Mouse (Mus musculus): ENCODE results near the gene Il17rd. TPM values are rescaled to one million over a fixed set of nuclear protein-coding genes. Genes with fewer than 3 reads are reported as not detected.

Gene Il17rd
- polyA plus RNA-seq, 1 experiment from 2014 or later: 1.9 TPM

DNA sequence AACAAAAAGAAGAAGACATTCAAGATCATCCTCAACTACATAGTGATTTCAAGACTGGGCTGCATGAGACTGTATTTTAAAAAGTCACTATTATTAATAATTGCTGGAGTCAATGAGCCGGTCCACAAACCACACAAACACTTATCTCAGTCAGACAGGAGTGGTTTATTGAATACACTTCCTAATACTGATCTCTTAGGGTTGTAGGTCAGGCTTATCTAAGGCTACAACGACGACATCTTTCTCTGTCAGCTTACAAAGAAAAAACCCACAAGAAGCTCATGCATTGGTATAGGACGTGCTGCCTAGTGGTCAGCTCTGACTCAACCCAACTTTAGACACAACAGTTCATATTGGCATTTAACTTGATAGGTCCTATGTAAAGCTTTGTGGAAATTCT, 14.1 kb upstream of the Il17rd start:
- no peak overlapping the region for H3K4me2 ChIP-seq
- WGBS: 82% methylated on average over 4 of the region's 4 CpGs
- H3K4me3 ChIP-seq: no peak overlapping the region
- H3K27me3 ChIP-seq: no peaks in the 10 kb centered on the region
- no peak for ATAC-seq
- no peaks in the 10 kb centered on the region for H3K36me3 ChIP-seq (ENCODE audit: poor library complexity, severe bottlenecking)
- no peaks in the 10 kb centered on the region for H3K4me1 ChIP-seq
- H3K27ac ChIP-seq: no peak overlapping the region
- H3K9me3 ChIP-seq (replicated peaks): no peaks in the 10 kb centered on the region
- no peak overlapping the region for H3K9ac ChIP-seq

DNA sequence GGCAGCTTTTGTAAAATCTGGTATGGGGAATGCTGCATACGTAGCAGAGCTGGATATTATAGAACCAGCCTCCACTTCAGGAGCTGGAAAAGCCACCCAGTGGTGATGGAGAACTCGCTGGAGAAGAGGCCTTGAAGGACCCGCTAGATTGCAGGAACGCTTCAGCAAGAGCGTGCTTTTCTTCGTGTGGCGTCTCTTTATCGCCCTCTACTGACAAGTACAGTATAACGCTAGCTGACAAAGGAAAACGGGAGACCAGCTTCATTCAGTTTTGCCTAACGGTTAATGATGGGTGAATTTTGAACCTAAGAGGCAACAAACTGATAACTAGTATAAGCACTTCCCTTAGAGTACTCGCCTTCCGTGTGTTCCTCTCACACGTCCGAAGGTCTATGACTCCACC, 9.0 kb upstream of the Il17rd start:
- Histone ChIP-seq H3K27me3 (no peaks in the 10 kb centered on the region), H3K4me2 (no peak overlapping the region), H3K9ac (no peak overlapping the region), H3K36me3 (ENCODE audit: poor library complexity, severe bottlenecking) (no peaks in the 10 kb centered on the region), H3K4me3 (no peak overlapping the region), H3K4me1 (no peaks in the 10 kb centered on the region), H3K9me3 (replicated peaks) (no peaks in the 10 kb centered on the region), H3K27ac (no peak overlapping the region)
- 3% methylated on average over 15 of the region's 15 CpGs for WGBS
- peak; percentile 83 for ATAC-seq

DNA sequence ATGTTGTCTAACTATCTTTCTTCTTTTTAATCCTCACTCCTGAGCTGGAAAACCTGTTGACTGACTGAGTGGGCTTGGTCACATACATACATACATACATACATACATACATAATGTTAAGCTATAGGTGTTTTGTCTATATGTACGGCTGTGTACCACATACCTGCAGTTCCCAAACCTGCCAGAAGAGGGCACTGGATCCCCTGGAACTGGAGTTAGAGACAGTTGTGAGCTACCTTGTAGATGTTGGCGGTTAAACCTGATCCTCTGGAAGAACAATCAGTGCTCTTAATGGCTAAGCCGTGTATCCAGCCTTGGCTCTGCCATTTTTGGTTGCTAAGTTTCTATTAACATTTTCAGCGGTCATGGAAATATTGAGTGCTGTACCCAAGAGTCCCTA, 7.6 kb upstream of the Il17rd start:
- Histone ChIP-seq H3K9ac (no peak overlapping the region), H3K4me2 (no peak overlapping the region), H3K4me1 (no peaks in the 10 kb centered on the region), H3K4me3 (no peak overlapping the region), H3K9me3 (replicated peaks) (no peaks in the 10 kb centered on the region), H3K27me3 (no peaks in the 10 kb centered on the region), H3K27ac (no peak overlapping the region), H3K36me3 (ENCODE audit: poor library complexity, severe bottlenecking) (no peaks in the 10 kb centered on the region)
- 10% methylated on average over 4 of the region's 4 CpGs for WGBS
- ATAC-seq: 0 out of 2 replicates have a peak, but pooled peaks have one; percentile 27

DNA sequence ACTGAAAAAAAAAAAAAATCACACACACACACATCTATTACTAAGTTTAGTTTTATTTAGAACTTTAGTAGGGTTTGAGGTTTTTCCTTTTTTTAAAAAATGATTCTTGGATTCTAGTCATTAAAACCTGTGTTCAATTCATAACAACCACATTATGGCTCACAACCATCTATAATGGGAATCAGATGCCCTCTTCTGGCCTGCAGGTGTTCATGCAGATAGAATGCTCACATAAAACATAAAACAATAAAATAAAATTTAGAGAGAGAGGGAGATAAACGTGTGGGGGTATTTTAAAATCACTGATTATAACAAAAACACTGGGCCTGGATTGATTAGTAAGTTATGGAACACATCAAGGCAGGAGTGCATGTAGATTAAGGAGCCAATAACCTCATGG, 1.2 kb upstream of the Il17rd start:
- H3K4me3 ChIP-seq: no peak overlapping the region
- H3K9ac ChIP-seq: no peak overlapping the region
- no peak overlapping the region for H3K27ac ChIP-seq
- H3K27me3 ChIP-seq: peaks cover 24% of the 10 kb centered on the region
- no peaks in the 10 kb centered on the region for H3K36me3 ChIP-seq (ENCODE audit: poor library complexity, severe bottlenecking)
- H3K9me3 ChIP-seq (replicated peaks): no peaks in the 10 kb centered on the region
- H3K4me2 ChIP-seq: no peak overlapping the region
- H3K4me1 ChIP-seq: peaks cover 11% of the 10 kb centered on the region
- no peak for ATAC-seq
- WGBS: 75% methylated on average over 1 of the region's 1 CpGs

DNA sequence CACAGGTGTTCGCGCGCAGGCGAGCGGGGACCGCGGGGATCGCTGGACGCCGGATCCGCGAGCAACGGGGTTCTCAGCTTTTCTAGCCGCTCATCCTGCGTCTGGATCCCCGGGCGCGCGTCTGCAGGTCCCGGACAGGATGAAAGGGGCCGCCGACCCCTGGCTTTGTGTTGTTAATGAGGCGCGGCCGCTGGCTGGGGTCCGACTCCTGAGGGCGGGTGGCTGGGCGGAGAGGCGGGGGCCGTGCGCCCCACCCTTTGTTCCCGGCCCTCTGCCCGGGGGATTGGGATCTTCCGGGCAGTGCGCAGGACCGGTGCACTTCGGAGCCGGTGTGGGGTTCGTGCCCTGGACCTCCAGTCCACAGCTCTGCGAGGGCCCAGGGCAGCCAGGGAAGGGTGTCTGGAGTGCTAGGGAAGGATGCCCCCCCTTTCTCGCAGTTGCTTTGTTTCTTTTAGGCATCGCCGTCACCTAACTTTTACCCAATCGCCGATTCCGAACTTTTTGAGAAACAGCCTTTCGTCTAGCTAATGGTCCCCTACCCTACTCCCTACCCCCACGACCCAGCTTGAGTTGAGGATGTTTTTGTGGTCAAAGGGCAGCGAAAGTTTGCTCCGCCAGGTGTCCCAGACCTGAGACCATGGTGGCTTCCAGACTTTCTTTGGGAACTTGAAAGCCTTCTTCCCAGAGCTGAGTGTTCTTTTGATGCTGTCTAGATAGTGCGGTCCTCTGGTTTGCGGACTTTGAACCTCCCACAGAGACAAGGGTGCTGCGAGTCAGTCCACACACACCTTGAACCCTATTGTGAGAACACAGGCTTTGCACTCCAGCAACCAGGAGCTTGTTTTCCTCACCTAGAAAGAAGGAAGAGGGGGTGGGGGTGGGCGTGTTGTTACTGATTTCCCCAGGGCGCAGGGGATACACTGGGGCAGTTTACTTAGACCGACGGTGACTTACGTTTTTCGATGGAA, 824 bp downstream of the Il17rd start:
- 1% methylated on average over 59 of the region's 59 CpGs for WGBS
- Histone ChIP-seq H3K27ac (peak overlapping the region; percentile 57), H3K36me3 (ENCODE audit: poor library complexity, severe bottlenecking) (no peaks in the 10 kb centered on the region), H3K4me2 (peak overlapping the region; percentile 97), H3K9me3 (replicated peaks) (no peaks in the 10 kb centered on the region), H3K4me3 (peak overlapping the region; percentile 90), H3K4me1 (peaks cover 23% of the 10 kb centered on the region), H3K27me3 (peaks cover 24% of the 10 kb centered on the region), H3K9ac (peak overlapping the region; percentile 80)
- ATAC-seq: peak; percentile 75

DNA sequence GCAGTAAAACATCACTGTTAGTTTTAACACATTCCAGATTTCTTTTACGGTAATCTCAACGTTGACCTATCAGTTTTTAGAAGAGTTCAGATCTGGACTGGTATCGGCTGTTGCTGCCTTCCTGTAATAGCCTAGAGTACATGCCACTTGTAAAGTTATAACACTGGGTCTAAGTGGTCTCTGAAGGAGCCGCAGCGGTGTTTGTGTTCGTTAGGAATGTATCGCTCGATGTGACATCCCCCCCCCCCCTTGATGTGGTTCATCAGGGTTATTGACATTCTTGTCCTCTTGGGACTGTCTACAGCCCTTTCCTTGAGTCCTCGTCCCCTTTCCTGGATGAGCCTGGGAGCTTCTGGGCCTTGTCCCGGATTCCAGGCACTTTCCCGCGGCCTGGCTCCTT, 1.7 kb downstream of the Il17rd start:
- H3K4me3 ChIP-seq: peak overlapping the region; percentile 90
- WGBS: 10% methylated on average over 12 of the region's 12 CpGs
- no peaks in the 10 kb centered on the region for H3K36me3 ChIP-seq (ENCODE audit: poor library complexity, severe bottlenecking)
- peaks cover 24% of the 10 kb centered on the region for H3K27me3 ChIP-seq
- H3K9ac ChIP-seq: peak overlapping the region; percentile 80
- H3K9me3 ChIP-seq (replicated peaks): no peaks in the 10 kb centered on the region
- peak overlapping the region; percentile 97 for H3K4me2 ChIP-seq
- peaks cover 30% of the 10 kb centered on the region for H3K4me1 ChIP-seq
- H3K27ac ChIP-seq: no peak overlapping the region
- no peak for ATAC-seq

DNA sequence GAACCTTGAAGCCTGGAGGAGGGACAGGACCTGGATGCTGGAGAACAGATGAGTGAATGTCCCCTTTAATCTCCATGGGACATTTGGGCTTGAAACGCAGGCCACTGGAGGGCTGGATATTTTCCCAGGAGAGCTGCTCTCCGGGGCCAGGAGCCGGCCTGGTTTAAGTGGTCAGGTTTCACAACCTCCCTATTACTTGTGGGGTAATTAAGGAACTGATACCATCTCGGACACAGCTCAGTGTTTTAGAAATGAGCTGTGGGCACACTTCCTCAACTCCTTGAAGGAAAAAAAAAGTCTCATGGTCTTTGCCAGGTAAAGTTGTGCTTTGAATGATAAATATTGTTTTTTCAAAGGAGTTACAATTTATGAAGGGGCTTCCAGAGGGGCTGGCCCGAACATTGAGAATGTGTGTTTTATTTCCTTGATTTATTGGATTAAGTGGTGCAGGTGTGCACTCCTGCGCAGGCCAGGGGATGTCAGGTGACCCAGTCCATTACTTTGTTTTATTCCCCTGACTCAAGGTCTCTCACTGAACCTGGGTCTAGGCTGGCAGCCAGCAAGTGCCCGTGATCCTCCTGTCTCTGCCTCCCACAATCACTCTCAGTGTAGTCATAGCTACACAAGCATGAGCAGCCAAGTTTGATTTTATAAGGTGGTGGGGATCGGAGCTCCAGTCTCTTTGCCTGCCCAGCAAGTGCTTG, 3.7 kb downstream of the Il17rd start:
- peaks cover 30% of the 10 kb centered on the region for H3K4me1 ChIP-seq
- no peak overlapping the region for H3K4me3 ChIP-seq
- H3K4me2 ChIP-seq: no peak overlapping the region
- ATAC-seq: no peak
- H3K27me3 ChIP-seq: peaks cover 24% of the 10 kb centered on the region
- no peak overlapping the region for H3K27ac ChIP-seq
- H3K9ac ChIP-seq: no peak overlapping the region
- WGBS: 48% methylated on average over 8 of the region's 8 CpGs
- no peaks in the 10 kb centered on the region for H3K9me3 ChIP-seq (replicated peaks)
- no peaks in the 10 kb centered on the region for H3K36me3 ChIP-seq (ENCODE audit: poor library complexity, severe bottlenecking)

DNA sequence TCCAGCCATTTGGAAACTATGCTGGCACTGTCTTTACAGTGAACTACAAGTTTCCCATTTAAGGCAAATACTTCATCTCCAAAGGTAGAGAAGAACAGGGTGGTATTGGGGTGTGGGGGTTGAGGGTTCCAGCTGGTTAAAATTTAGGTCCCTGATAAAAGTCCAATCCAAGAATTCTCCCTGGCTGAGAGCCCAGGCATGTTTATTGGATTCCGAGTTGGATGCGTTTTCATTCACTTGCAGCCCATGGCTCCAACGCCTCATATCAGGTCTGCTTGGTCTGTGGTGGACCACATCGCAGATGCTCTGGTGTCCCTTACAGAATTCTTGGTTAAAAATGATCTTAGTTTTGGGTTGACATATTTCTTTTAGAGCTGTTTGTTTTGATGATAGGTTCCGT, 4.7 kb downstream of the Il17rd start:
- Histone ChIP-seq H3K4me1 (peaks cover 34% of the 10 kb centered on the region), H3K27ac (no peak overlapping the region), H3K4me3 (no peak overlapping the region), H3K4me2 (no peak overlapping the region), H3K27me3 (peaks cover 28% of the 10 kb centered on the region), H3K9me3 (replicated peaks) (no peaks in the 10 kb centered on the region), H3K36me3 (ENCODE audit: poor library complexity, severe bottlenecking) (no peaks in the 10 kb centered on the region), H3K9ac (no peak overlapping the region)
- 65% methylated on average over 5 of the region's 5 CpGs for WGBS
- no peak for ATAC-seq

DNA sequence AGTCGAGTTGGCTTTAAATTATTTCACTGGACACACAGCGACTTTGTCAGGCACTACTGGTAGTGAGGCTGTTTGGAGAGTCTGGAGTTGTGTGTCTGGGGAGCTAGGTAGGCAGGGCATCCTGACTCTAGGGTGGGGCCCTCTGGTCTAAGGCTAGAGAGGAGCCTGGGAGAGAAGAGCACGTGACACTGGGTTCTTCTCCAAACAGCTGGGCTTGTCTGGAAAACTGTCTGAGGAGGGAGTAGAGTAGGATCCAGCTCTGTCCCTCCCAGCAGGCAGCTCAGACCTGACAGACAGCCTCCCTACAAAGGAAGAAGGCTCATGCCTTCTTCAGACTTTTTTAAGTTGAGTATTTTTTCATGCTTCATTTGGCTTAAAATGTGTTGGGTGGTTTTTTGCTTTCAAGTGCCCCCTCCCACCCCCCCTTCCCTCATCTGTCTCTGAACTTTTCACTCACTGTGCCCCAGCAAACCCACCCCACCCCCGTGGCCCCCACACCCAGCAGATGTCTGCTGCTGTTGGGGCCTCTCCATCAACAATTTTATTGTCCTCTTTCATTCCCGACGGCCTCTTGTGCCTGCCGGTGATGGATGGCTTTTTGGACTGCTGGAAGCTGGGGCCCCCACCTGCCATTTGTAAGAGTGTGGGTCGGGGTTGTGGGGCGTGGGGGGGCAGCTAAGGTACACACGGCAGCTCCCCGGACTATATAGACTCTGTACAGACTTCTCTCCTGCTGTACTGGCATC, 5.7 kb downstream of the Il17rd start:
- H3K36me3 ChIP-seq (ENCODE audit: poor library complexity, severe bottlenecking): no peaks in the 10 kb centered on the region
- 7% methylated on average over 11 of the region's 11 CpGs for WGBS
- H3K9me3 ChIP-seq (replicated peaks): no peaks in the 10 kb centered on the region
- H3K4me1 ChIP-seq: peaks cover 36% of the 10 kb centered on the region
- no peak overlapping the region for H3K4me3 ChIP-seq
- H3K27me3 ChIP-seq: peaks cover 33% of the 10 kb centered on the region
- ATAC-seq: no peak
- H3K4me2 ChIP-seq: no peak overlapping the region; the same call in 1 of the 2 replicates
- no peak overlapping the region for H3K9ac ChIP-seq
- no peak overlapping the region; the same call in 1 of the 2 replicates for H3K27ac ChIP-seq

DNA sequence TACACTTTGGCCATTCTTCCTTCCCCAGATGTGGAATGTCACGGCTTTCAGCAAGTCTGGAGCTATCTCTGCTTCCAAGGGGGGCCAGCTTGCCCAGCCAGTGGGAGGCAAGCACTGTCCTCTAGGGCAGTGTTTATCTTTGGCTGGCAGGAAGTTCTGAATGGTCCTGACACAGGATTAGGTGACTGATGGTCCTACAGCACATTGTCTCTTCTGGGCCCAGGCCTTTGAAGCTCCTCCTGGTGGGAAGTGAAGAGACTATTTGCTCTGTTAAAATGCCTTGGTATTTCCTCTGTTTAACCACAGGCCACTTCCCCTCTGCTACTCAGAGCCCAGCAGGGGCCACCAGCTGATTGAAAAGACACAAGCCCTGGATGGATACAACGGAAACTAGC, 6.2 kb downstream of the Il17rd start:
- no peak overlapping the region; the same call in 1 of the 2 replicates for H3K27ac ChIP-seq
- peaks cover 36% of the 10 kb centered on the region for H3K4me1 ChIP-seq
- no peaks in the 10 kb centered on the region for H3K9me3 ChIP-seq (replicated peaks)
- WGBS: 17% methylated on average over 2 of the region's 2 CpGs
- peaks cover 27% of the 10 kb centered on the region for H3K27me3 ChIP-seq
- no peak overlapping the region for H3K4me2 ChIP-seq
- H3K36me3 ChIP-seq (ENCODE audit: poor library complexity, severe bottlenecking): no peaks in the 10 kb centered on the region
- no peak for ATAC-seq
- H3K4me3 ChIP-seq: no peak overlapping the region
- no peak overlapping the region for H3K9ac ChIP-seq

DNA sequence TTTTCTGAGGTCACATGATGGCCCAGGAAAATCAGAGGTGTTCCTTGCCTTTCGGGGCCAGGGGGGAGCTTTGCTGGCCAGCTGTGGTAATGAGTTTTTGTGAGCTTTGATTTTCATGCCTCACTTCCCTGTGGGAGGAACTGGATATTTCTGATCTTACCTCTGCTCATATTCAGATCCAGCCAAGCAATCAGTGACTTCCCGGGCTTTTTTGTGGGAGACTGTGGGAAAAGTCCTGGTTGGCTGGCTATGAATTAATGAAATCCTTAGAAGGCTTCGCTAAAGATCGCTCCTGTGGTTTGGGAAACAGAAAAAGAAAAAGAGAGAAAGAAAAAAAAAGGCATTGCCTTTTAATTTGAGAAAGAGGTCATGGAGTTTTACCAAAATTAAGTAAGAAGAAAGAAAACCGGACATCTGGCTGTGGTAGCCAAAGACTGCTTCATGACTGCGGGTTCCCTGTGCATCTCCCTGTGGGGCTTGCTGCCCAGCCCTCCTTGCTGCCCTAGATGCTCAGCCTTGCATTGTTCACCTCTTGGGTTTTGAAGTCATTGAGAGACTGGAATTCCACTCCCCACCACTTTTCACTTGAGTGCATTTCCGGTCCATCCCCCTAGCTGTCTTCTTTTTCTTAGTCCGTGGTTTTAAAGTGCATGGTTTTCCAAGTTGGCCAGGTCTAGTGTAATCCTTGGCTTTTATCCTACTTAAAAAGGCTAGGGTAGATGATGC, 9.7 kb downstream of the Il17rd start:
- peaks cover 9% of the 10 kb centered on the region for H3K27me3 ChIP-seq
- H3K36me3 ChIP-seq (ENCODE audit: poor library complexity, severe bottlenecking): no peaks in the 10 kb centered on the region
- H3K4me3 ChIP-seq: no peak overlapping the region
- no peaks in the 10 kb centered on the region; the same call in 1 of the 2 replicates for H3K9me3 ChIP-seq (replicated peaks)
- H3K4me2 ChIP-seq: no peak overlapping the region
- H3K9ac ChIP-seq: no peak overlapping the region
- no peak overlapping the region for H3K27ac ChIP-seq
- 12% methylated on average over 8 of the region's 8 CpGs for WGBS
- peaks cover 54% of the 10 kb centered on the region for H3K4me1 ChIP-seq
- no peak for ATAC-seq
